Mouse (Mus musculus) myocyte (in vitro differentiated cells): ENCODE data around the gene Zc2hc1c.

Source experiments
- E2F4 ChIP-seq: IDR thresholded peaks from one replicate; pipeline ENCODE4 v1.6.1; 2011; ENCODE audit warnings: mild to moderate bottlenecking, control low read depth, moderate library complexity; ENCODE audit not compliant: insufficient read depth
- MYOD1 ChIP-seq, 3 experiments: IDR thresholded peaks; one replicate each; pipeline ENCODE4 v1.6.1; 2011; ENCODE audit warnings: control low read depth in 2 of 3, low read depth in 2 of 3, mild to moderate bottlenecking in 2 of 3, moderate library complexity in 1 of 3; ENCODE audit not compliant: insufficient read length in 2 of 3, control insufficient read depth in 1 of 3
- POLR2AphosphoS2 ChIP-seq: IDR thresholded peaks from one replicate; pipeline ENCODE4 v1.6.1; 2011; ENCODE audit warnings: low read depth, control low read depth; ENCODE audit not compliant: insufficient read length
- TCF12 ChIP-seq: IDR thresholded peaks from one replicate; pipeline ENCODE4 v1.6.1; 2011; ENCODE audit warnings: mild to moderate bottlenecking, control low read depth; ENCODE audit not compliant: poor library complexity, insufficient read depth, severe bottlenecking
- USF1 ChIP-seq: IDR thresholded peaks from one replicate; pipeline ENCODE4 v1.6.1; 2011; ENCODE audit warnings: low read depth, mild to moderate bottlenecking, control low read depth, moderate library complexity

DNA sequence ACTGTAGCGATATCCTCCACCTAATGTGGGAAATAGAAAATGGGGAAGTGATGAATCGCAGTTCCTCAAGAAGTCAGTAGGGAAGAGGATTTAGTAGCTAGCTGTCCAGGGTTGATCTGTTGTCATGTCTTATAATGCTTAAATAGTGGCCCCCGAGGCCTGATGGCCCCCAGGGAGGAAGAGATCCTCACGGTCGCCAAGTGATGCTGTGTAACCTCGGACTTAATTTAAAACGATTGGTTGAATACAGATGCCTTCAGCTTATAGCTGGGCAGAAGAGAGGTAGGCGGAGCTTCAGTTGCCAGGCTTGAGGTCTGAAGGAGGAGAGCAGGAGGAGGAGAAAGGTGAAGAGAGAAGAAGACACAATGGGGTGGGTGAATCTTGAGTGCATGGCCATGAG, 4.1 kb upstream of the Zc2hc1c start:
- TF ChIP-seq POLR2AphosphoS2 (no peak), E2F4 (no peak), TCF12 (no peak), MYOD1 (IDR thresholded peaks at IDR 0.05; ENCODE audit: control insufficient read depth in 1 of 3, insufficient read length in 2 of 3, low read depth in 2 of 3) (no peak), USF1 (no peak)
